Mouse (Mus musculus) embryonic fibroblast, embryonic 13.5 days (primary cell): ENCODE data around the gene Lpcat4. TPM values are rescaled to one million over a fixed set of nuclear protein-coding genes. Genes with fewer than 3 reads are reported as not detected.

Source experiments
- H3K27ac ChIP-seq: 2 replicates; pipeline ENCODE4 v1.5.1; 2012; ENCODE audit warnings: low read length, control low read depth, inconsistent platforms; ENCODE audit not compliant: insufficient read depth
- H3K4me1 ChIP-seq: 2 replicates; pipeline ENCODE4 v1.6.1; 2011; ENCODE audit warnings: low read length; ENCODE audit not compliant: control insufficient read depth, insufficient read depth
- H3K4me3 ChIP-seq: 2 replicates; pipeline ENCODE4 v1.5.1; 2011; ENCODE audit warnings: mild to moderate bottlenecking, control low read depth, low read length; ENCODE audit not compliant: insufficient read depth
- CTCF ChIP-seq: IDR thresholded peaks from 2 replicates; pipeline ENCODE4 v1.5.1; 2011; ENCODE audit warnings: mild to moderate bottlenecking, control low read depth, low read length, moderate library complexity, borderline replicate concordance; ENCODE audit not compliant: insufficient read depth
- POLR2A ChIP-seq: IDR thresholded peaks from 2 replicates; pipeline ENCODE4 v1.6.1; 2011; ENCODE audit warnings: low read depth, mild to moderate bottlenecking, control low read depth, low read length, moderate library complexity
- polyA plus RNA-seq: library from polyadenylated mRNA; stranded (reverse); fragments of >200 nt; gene quantifications from 2 replicates; pipeline ENCODE4 v1.2.4, GENCODE M21; 2011; ENCODE audit warnings: low read depth; ENCODE audit not compliant: missing spikeins, insufficient read length

The Lpcat4 gene
- 21.6 and 25.3 TPM in 2 replicates for polyA plus RNA-seq

GRCm38 (mm10) chr2:112239212-112239934, at the start of gene Lpcat4:
Lpcat4 (plus strand) TSS chr2:112239468.
- Histone ChIP-seq H3K27ac (peak within 1 kb of the TSS; percentile 74), H3K4me1 (no peaks in the 10 kb centered on the region), H3K4me3 (peak within 1 kb of the TSS; percentile 89)
- TF ChIP-seq CTCF = peak; percentile 86
- peak; percentile 56; the same call in 1 of the 2 replicates for TF ChIP-seq POLR2A

GRCm38 (mm10) chr2:112196859-112197258, 42.4 kb upstream of the Lpcat4 start:
- TF ChIP-seq POLR2A (no peak), CTCF (peak; percentile 60; the same call in 1 of the 2 replicates)
- Histone ChIP-seq H3K4me1 (no peaks in the 10 kb centered on the region), H3K4me3 (no peak overlapping the region), H3K27ac (no peak overlapping the region)

GRCm38 (mm10) chr2:112203056-112203455, 36.2 kb upstream of the Lpcat4 start:
- Histone ChIP-seq H3K4me3 (peak overlapping the region; percentile 94), H3K27ac (peak overlapping the region; percentile 99), H3K4me1 (no peaks in the 10 kb centered on the region)
- TF ChIP-seq CTCF (no peak), POLR2A (no peak)

GRCm38 (mm10) chr2:112210142-112210541, 29.1 kb upstream of the Lpcat4 start:
- H3K27ac ChIP-seq = no peak overlapping the region
- no peaks in the 10 kb centered on the region for H3K4me1 ChIP-seq
- TF ChIP-seq POLR2A = no peak
- no peak for TF ChIP-seq CTCF
- H3K4me3 ChIP-seq = no peak overlapping the region

GRCm38 (mm10) chr2:112210699-112211098, 28.6 kb upstream of the Lpcat4 start:
- TF ChIP-seq POLR2A = no peak
- TF ChIP-seq CTCF = no peak

GRCm38 (mm10) chr2:112215977-112216376, 23.3 kb upstream of the Lpcat4 start:
- Histone ChIP-seq H3K4me1 (no peaks in the 10 kb centered on the region), H3K27ac (no peak overlapping the region), H3K4me3 (no peak overlapping the region)
- TF ChIP-seq CTCF (0 out of 2 replicates have a peak, but pooled peaks have one; percentile 12), POLR2A (no peak)

More at GRCm38 (mm10) chr2:112210699-112211098, 28.6 kb upstream of the Lpcat4 start:
- Histone ChIP-seq H3K27ac (no peak overlapping the region), H3K4me3 (no peak overlapping the region), H3K4me1 (no peaks in the 10 kb centered on the region)

GRCm38 (mm10) chr2:112217614-112218013, 21.7 kb upstream of the Lpcat4 start:
- Histone ChIP-seq H3K4me1 (no peaks in the 10 kb centered on the region), H3K4me3 (no peak overlapping the region), H3K27ac (no peak overlapping the region)
- TF ChIP-seq POLR2A (no peak), CTCF (no peak)

GRCm38 (mm10) chr2:112220880-112221279, 18.4 kb upstream of the Lpcat4 start:
- TF ChIP-seq POLR2A (no peak), CTCF (no peak)
- Histone ChIP-seq H3K4me1 (no peaks in the 10 kb centered on the region), H3K27ac (no peak overlapping the region), H3K4me3 (no peak overlapping the region)

GRCm38 (mm10) chr2:112222607-112223006, 16.7 kb upstream of the Lpcat4 start:
- H3K4me1 ChIP-seq = no peaks in the 10 kb centered on the region
- no peak overlapping the region for H3K4me3 ChIP-seq
- no peak overlapping the region for H3K27ac ChIP-seq
- TF ChIP-seq CTCF = no peak
- TF ChIP-seq POLR2A = no peak

- no peaks in the 10 kb centered on the region for H3K4me1 ChIP-seq
- no peak overlapping the region for H3K27ac ChIP-seq
- H3K4me3 ChIP-seq = no peak overlapping the region
- TF ChIP-seq POLR2A (no peak), CTCF (no peak)
These were observed 14.9 kb upstream of the Lpcat4 start for GRCm38 (mm10) chr2:112224356-112224755.
